Mouse (Mus musculus) heart, postnatal 0 days (tissue): ENCODE data around the gene Ripk3. TPM values are rescaled to one million over a fixed set of nuclear protein-coding genes. Genes with fewer than 3 reads are reported as not detected.

Source experiments
- ATAC-seq: fragments of 200-750 bp; cut with Nextera tagmentation; 2 replicates; pipeline ENCODE4 v1.8.0; 2017; ENCODE audit warnings: low read depth, moderate number of reproducible peaks, moderate library complexity; ENCODE audit not compliant: insufficient read depth
- DNase-seq: peaks from one replicate; pipeline ENCODE4 v3.0.0-alpha.2; 2016; ENCODE audit warnings: low spot score
- H3K27ac ChIP-seq: fragments of 300-500 bp; sonication (generic); 2 replicates; pipeline ENCODE4 v1.5.1; 2014; ENCODE audit warnings: low read depth, mild to moderate bottlenecking
- H3K27me3 ChIP-seq: fragments of 300-500 bp; sonication (generic); 2 replicates; pipeline ENCODE4 v1.6.1; 2014; ENCODE audit warnings: low read length, mixed read lengths; ENCODE audit not compliant: control insufficient read depth, insufficient read depth
- H3K36me3 ChIP-seq: fragments of 300-500 bp; sonication (generic); replicated peaks from 2 replicates; pipeline ENCODE4 v1.6.1; 2014; ENCODE audit warnings: low read length, mixed read lengths; ENCODE audit not compliant: control insufficient read depth, insufficient read depth
- H3K4me1 ChIP-seq: fragments of 300-500 bp; sonication (generic); 2 replicates; pipeline ENCODE4 v1.6.1; 2014; ENCODE audit warnings: antibody characterized with exemption; ENCODE audit not compliant: control insufficient read depth, insufficient read depth
- H3K4me2 ChIP-seq: fragments of 300-500 bp; sonication (generic); 2 replicates; pipeline ENCODE4 v1.6.1; 2014; ENCODE audit warnings: low read depth, mild to moderate bottlenecking, low read length, moderate library complexity
- H3K4me3 ChIP-seq: fragments of 300-500 bp; sonication (generic); 2 replicates; pipeline ENCODE4 v1.5.1; 2014; ENCODE audit warnings: low read depth, low read length
- H3K9ac ChIP-seq: fragments of 300-500 bp; sonication (generic); replicated peaks from 2 replicates; pipeline ENCODE4 v1.6.1; 2014; ENCODE audit warnings: low read depth, low read length, mixed read lengths
- H3K9me3 ChIP-seq: fragments of 300-500 bp; sonication (generic); replicated peaks from 2 replicates; pipeline ENCODE4 v1.6.1; 2016; ENCODE audit warnings: low read length; ENCODE audit not compliant: control insufficient read depth
- CTCF ChIP-seq: IDR thresholded peaks from 2 replicates; pipeline ENCODE4 v1.5.1; 2016; ENCODE audit warnings: antibody characterized with exemption, control low read depth, low read depth
- EP300 ChIP-seq: IDR thresholded peaks from 2 replicates; pipeline ENCODE4 v1.6.1; 2016; ENCODE audit warnings: antibody characterized with exemption, low read depth
- WGBS: fragments of 180-500 bp; shearing (Covaris S2); extraction: QIAGEN DNeasy Blood & Tissue Kit; methylation state at CpG from one replicate; pipeline ENCODE4 v1.1.7; 2014; 5-methylcytosine and 5-hydroxymethylcytosine counted together
- polyA plus RNA-seq: library from polyadenylated mRNA; unstranded; fragments of >200 nt; fragmentation: Nextera tagmentation; extraction: Ambion mirVana; gene quantifications from 2 replicates; pipeline ENCODE4 v1.2.1, GENCODE M21; 2015
- total RNA-seq: library from RNA; depleted of rRNA; stranded (reverse); fragments of >200 nt; gene quantifications from 2 replicates; pipeline ENCODE4 v1.2.3, GENCODE M21; 2014; ENCODE audit warnings: low replicate concordance; rRNA removed

Ripk3 gene
- total RNA-seq (8.5 and 16.3 TPM in 2 replicates), polyA plus RNA-seq (9.3 and 9.4 TPM in 2 replicates)

DNA sequence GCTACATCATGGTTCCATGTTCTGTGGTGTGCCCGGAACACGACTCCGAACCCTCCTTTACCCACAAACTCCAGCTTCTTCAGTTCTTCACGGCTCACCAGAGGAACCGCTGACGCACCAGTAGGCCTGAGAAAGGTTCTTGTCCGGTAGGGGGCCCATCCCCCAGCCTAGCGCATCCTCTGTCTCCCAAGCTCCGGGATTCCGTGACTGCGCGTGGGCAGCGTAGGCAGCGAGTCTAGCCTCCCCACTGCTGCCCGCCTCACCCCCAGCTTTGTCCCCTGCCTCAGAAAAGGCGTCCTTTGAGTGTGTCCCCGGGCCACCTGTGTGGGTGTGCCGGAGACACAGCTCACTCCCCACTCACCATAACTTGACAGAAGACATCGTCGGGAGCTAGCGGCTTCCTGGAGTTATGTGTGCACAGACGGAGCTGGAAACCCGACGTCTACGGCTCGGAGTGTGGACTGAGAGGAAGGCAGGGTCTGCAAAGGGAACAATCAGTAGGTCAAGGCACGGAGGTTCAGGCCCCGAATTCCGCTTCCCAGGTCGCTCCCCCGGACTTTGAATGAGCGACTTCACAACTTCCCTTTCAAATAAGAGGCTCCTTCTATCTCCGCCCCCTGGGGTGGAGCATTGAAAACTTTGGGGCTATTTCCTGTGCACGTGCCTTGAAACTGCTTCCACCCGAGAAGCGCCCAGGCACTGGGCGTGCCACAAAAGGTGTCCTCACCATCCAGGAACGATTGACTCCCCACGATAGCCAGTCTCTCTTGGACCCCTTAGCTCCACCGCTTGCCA lies at the start of gene Ripk3:
TSS of gene Ripk3 (minus strand) at position 610 of the 795 bp plus-strand sequence.
- no peak for ATAC-seq
- WGBS = 5% methylated on average over 40 of the region's 40 CpGs

DNA sequence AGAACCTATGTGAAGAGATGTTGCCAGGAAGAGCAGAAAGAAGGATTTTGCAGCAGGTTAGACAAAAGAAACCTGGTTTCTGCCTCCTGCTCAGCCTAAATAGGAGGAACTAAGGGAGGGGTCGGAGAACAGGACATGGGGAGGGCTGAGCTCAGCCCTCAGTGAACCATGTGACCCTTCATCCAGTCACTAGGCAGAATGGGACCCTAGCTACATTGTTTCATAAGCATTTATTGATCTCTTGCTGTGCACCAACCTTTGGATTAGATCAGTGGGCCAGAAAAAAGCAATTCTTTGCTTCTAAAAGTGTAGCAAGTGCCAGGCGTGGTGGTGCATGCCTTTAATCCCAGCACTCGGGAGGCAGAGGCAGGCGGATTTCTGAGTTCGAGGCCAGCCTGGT lies 49.6 kb upstream of the Ripk3 start:
- 85% methylated on average over 4 of the region's 5 CpGs for WGBS
- H3K9me3 ChIP-seq = no peaks in the 10 kb centered on the region
- H3K36me3 ChIP-seq = no peaks in the 10 kb centered on the region
- H3K4me2 ChIP-seq = no peak overlapping the region
- no peak for ATAC-seq
- no peak for DNase-seq
- 0 out of 2 replicates have a peak, but pooled peaks cover 4% of the 10 kb centered on the region for H3K4me1 ChIP-seq
- no peak overlapping the region for H3K27ac ChIP-seq
- TF ChIP-seq EP300 (no peak), CTCF (no peak)
- no peak overlapping the region for H3K9ac ChIP-seq
- H3K27me3 ChIP-seq = no peaks in the 10 kb centered on the region
- H3K4me3 ChIP-seq = no peak overlapping the region

More for the DNA sequence above, at the start of gene Ripk3:
- no peaks in the 10 kb centered on the region for H3K36me3 ChIP-seq
- H3K4me3 ChIP-seq = peak within 1 kb of the TSS; percentile 53
- H3K27ac ChIP-seq = no peak within 1 kb of the TSS
- TF ChIP-seq EP300 (no peak), CTCF (no peak)
- peak within 1 kb of the TSS; percentile 77 for H3K4me2 ChIP-seq
- H3K9ac ChIP-seq = peak within 1 kb of the TSS; percentile 37; the same call in 1 of the 2 replicates
- DNase-seq = no peak
- H3K4me1 ChIP-seq = peaks cover 11% of the 10 kb centered on the region; the same call in 1 of the 2 replicates
- H3K27me3 ChIP-seq = peaks cover 38% of the 10 kb centered on the region
- H3K9me3 ChIP-seq = no peaks in the 10 kb centered on the region

DNA sequence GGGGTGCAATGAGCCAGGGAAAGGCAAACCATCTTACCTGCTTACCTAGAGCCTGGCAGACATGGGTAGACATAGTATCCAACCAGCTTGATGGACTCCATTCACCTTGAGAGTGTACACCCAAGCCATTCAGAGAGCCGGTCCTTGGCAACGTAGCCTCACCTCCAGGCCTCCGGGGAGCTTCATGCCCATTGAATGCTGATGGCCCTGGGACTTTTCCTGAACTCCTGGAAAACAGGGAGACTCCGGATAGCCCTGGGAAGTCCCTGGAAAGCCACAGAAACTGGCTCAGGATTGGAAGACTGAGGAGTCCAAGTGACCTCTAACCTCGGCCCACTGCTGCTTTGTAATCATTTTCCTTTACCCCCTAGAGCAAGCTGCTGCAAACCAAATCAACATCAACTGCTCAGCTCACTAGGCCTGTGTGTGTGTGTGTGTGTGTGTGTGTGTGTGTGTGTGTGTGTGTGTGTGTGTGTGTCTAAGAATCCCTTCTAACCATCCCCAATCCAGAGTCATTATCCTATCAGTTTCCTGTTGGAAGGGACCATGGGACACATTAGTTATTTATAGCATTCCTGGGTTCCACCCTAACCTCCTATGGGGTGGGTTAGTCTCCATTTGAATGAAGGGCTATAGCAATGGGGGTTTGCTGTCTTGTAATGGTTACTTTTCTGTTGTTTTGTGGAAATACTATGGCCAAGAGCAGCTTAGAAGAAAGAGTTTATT lies 46.3 kb upstream of the Ripk3 start:
- H3K9me3 ChIP-seq = no peaks in the 10 kb centered on the region
- ATAC-seq = no peak
- WGBS = 75% methylated on average over 5 of the region's 5 CpGs
- no peak overlapping the region for H3K4me3 ChIP-seq
- TF ChIP-seq EP300 (no peak), CTCF (no peak)
- H3K36me3 ChIP-seq = no peaks in the 10 kb centered on the region
- H3K9ac ChIP-seq = no peak overlapping the region
- H3K4me2 ChIP-seq = no peak overlapping the region
- no peak for DNase-seq
- H3K4me1 ChIP-seq = 0 out of 2 replicates have a peak, but pooled peaks cover 4% of the 10 kb centered on the region
- no peak overlapping the region for H3K27ac ChIP-seq
- no peaks in the 10 kb centered on the region for H3K27me3 ChIP-seq

GRCm38 (mm10) chr14:55833126-55833525 lies 44.5 kb upstream of the Ripk3 start:
- no peak overlapping the region for H3K9ac ChIP-seq
- no peaks in the 10 kb centered on the region for H3K27me3 ChIP-seq
- ATAC-seq (no peak), DNase-seq (no peak)
- H3K4me2 ChIP-seq = no peak overlapping the region
- H3K9me3 ChIP-seq = no peaks in the 10 kb centered on the region
- WGBS = 80% methylated on average over 4 of the region's 4 CpGs
- 0 out of 2 replicates have a peak, but pooled peaks cover 7% of the 10 kb centered on the region for H3K4me1 ChIP-seq
- no peak overlapping the region for H3K27ac ChIP-seq
- TF ChIP-seq CTCF = no peak
- no peak for TF ChIP-seq EP300
- H3K4me3 ChIP-seq = no peak overlapping the region
- no peaks in the 10 kb centered on the region for H3K36me3 ChIP-seq

- Histone ChIP-seq H3K27ac (no peak overlapping the region), H3K9me3 (no peaks in the 10 kb centered on the region), H3K4me1 (peaks cover 5% of the 10 kb centered on the region; the same call in 1 of the 2 replicates), H3K36me3 (no peaks in the 10 kb centered on the region), H3K4me3 (no peak overlapping the region), H3K9ac (no peak overlapping the region), H3K27me3 (peaks cover 9% of the 10 kb centered on the region), H3K4me2 (no peak overlapping the region)
- ATAC-seq = no peak
- TF ChIP-seq EP300 (no peak), CTCF (no peak)
- DNase-seq = no peak
- WGBS = 81% methylated on average over 4 of the region's 4 CpGs
These were observed 41.7 kb upstream of the Ripk3 start for GRCm38 (mm10) chr14:55830331-55830730.
